Comparison of ENCODE assay signal across 11 mouse cellular contexts in genomic region chr5:113858550-113858949, GRCm38 (mm10). TPM values are rescaled to one million over a fixed set of nuclear protein-coding genes. Genes with fewer than 3 reads are reported as not detected.
DNase-seq lines count a peak whose midpoint lies in the region; ATAC-seq and TF ChIP-seq lines count a peak whose summit lies in the region.
"Had no signal": no experiment of that assay in that cellular context is flagged by ENCODE, and none has a peak within 500 bp of the region (broad histone marks: within the 10 kb centered on the region; RNA-seq: fewer than 3 reads in every experiment).

No protein-coding gene starts in this region.

- no peak for TF ChIP-seq CTCF in spleen, adult 2 months (IDR thresholded peaks at IDR 0.05; ENCODE audit: extremely low read depth, insufficient read depth, insufficient read length, insufficient replicate concordance)

- no peaks in the 10 kb centered on the region for H3K27me3 ChIP-seq in heart, embryonic 10.5 days (ENCODE audit: insufficient read depth, poor library complexity, severe bottlenecking)
- H3K27me3 ChIP-seq in spleen, adult 2 months (ENCODE audit: control insufficient read depth, insufficient read depth, low read length), result no peaks in the 10 kb centered on the region

- ATAC-seq in cerebellum, adult (ENCODE audit: insufficient number of reproducible peaks, low FRiP score, low TSS enrichment), result no peak

- intact Hi-C loops in heart, postnatal 25 days (cut with DNase I), result loop anchor here (2.0 to 5.0 kb wide), 2 partner anchors 39 to 72 kb away; no protein-coding TSS in a partner anchor

- WGBS in heart, embryonic 10.5 days, result 74% methylated on average over 10 of the region's 10 CpGs
- WGBS in spleen, adult 2 months, result 76% methylated on average over 10 of the region's 10 CpGs

- peak; percentile 27 for DNase-seq in cerebellum, adult 11-12 months
- DNase-seq in heart, embryonic 10.5 days (ENCODE audit: low spot score), result no peak
- no peak for DNase-seq in heart, postnatal 25 days (ENCODE audit: low spot score)
- DNase-seq in spleen, adult 2 months (ENCODE audit: low read depth in 1 of 2, low spot score in 2 of 2), result no peak
- DNase-seq in spleen, adult 18-20 months, result no peak
- no peak for DNase-seq in embryo, embryonic 11 days
- no peak for DNase-seq in kidney, postnatal 10 days
- DNase-seq: cerebellum, adult 18-20 months; retina, postnatal 1 day had no signal

- no peak overlapping the region for H3K4me3 ChIP-seq in heart, embryonic 10.5 days
- H3K4me3 ChIP-seq in spleen, adult 2 months (ENCODE audit: extremely low read depth, insufficient read depth, insufficient read length), result no peak overlapping the region

- H3K4me1 ChIP-seq in heart, embryonic 10.5 days, result peaks cover 69% of the 10 kb centered on the region
- peaks cover 5% of the 10 kb centered on the region; the same call in 1 of the 2 replicates for H3K4me1 ChIP-seq in spleen, adult 2 months (ENCODE audit: control insufficient read depth, insufficient read depth, insufficient read length)

- H3K27ac ChIP-seq in heart, embryonic 10.5 days, result peak overlapping the region; percentile 71; the same call in 1 of the 2 replicates
- H3K27ac ChIP-seq in spleen, adult 2 months (ENCODE audit: insufficient read depth, low read length), result 0 out of 2 replicates have a peak overlapping the region, but pooled peaks have one; percentile 13
- H3K27ac ChIP-seq: liver, embryonic 14.5 days had no signal

- H3K9me3 ChIP-seq in heart, embryonic 10.5 days, result no peaks in the 10 kb centered on the region

- no peak for TF ChIP-seq POLR2A in spleen, adult 2 months (IDR thresholded peaks at IDR 0.05; ENCODE audit: low read depth, low read length)

- peaks cover 35% of the 10 kb centered on the region for H3K36me3 ChIP-seq in heart, embryonic 10.5 days
- no peaks in the 10 kb centered on the region for H3K36me3 ChIP-seq in spleen, adult 2 months (ENCODE audit: control insufficient read depth, insufficient read depth, low read length)

RNA-seq across cellular contexts. Expression of gene Selplg, which starts 26.1 kb away (rescaled TPM):
- polyA plus RNA-seq in heart, embryonic 10.5 days (2016; fragmentation: Nextera tagmentation; extraction: Ambion mirVana), result 0.64 and 1.3 TPM in 2 replicates
- 1 to 10 TPM; 2.4 to 3.6 TPM for total RNA-seq in heart, postnatal 25 days (2021)
- polyA plus RNA-seq in spleen, adult 2 months (2012; rRNA removed), result 274 and 338 TPM in 2 replicates

RNA-seq across cellular contexts. Expression of gene Coro1c, which starts 50.0 kb away (rescaled TPM):
- polyA plus RNA-seq in heart, embryonic 10.5 days (2016; fragmentation: Nextera tagmentation; extraction: Ambion mirVana), result 163 and 178 TPM in 2 replicates
- 10 to 100 TPM; 34.5 to 35.2 TPM for total RNA-seq in heart, postnatal 25 days (2021)
- polyA plus RNA-seq in spleen, adult 2 months (2012; rRNA removed), result 37.9 and 38.3 TPM in 2 replicates

RNA-seq across cellular contexts. Expression of gene Tmem119, which starts 58.2 kb away (rescaled TPM):
- polyA plus RNA-seq in heart, embryonic 10.5 days (2016; fragmentation: Nextera tagmentation; extraction: Ambion mirVana), result 13.5 and 42.1 TPM in 2 replicates
- 1 to 10 TPM; 6.7 to 7.3 TPM for total RNA-seq in heart, postnatal 25 days (2021)
- 3.0 and 4.8 TPM in 2 replicates for polyA plus RNA-seq in spleen, adult 2 months (2012; rRNA removed)

Comparison
In these comparisons a context has a peak if more than half of its experiments do, and no peak if none do; other contexts are left out.
1. RNA of gene Selplg, which starts 26.1 kb away (polyA plus RNA-seq): 274 to 338 TPM in spleen, adult 2 months; 0.64 to 1.3 TPM in heart, embryonic 10.5 days; every median in the first group is over 100 times any median in the second.